Mouse (Mus musculus): Measurements from ENCODE around the gene Rps27a.
"Not testable (repeated sequence)": the region's sequence is repeated elsewhere in the genome, so short reads cannot be mapped to it uniquely, and the experiment has no call there.

Gene Rps27a

GRCm38 (mm10) chr11:29547752-29548503 lies at the start of gene Rps27a, which contains the start of gene Clhc1:
Gene Rps27a (minus strand): TSS chr11:29548109.
Gene Clhc1 (plus strand): TSS chr11:29547950.
- peak; percentile 91 for DNase-seq (ENCODE audit: extremely low spot score)

- DNase-seq (ENCODE audit: extremely low spot score), result no peak
Measured at GRCm38 (mm10) chr11:29597159-29597558, 49.2 kb upstream of the Rps27a start.

DNA sequence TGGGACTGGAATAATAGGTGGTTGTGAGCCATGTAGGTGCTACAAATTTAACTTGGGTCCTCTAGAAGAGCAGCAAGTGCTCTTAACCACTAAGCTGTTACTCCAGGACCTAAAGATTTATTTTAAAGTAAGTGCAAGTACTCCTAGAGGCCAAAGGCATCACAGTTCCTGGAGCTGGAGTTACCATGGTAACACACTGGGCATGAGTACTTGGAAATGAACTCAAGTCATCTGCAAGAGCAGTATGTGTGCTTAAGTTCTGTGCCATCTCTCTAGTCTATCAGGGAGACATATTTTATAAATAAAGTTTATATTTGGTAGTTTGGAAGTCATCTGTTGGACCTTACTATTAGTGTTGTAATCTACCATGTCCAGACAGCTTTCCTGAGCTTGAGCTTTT lies 47.3 kb upstream of the Rps27a start:
- DNase-seq (ENCODE audit: extremely low spot score), result no peak

GRCm38 (mm10) chr11:29579610-29580009 lies 31.7 kb upstream of the Rps27a start:
- DNase-seq (ENCODE audit: extremely low spot score), result no peak

- DNase-seq (ENCODE audit: extremely low spot score), result no peak
Measured at GRCm38 (mm10) chr11:29572656-29573055, 24.7 kb upstream of the Rps27a start.

DNA sequence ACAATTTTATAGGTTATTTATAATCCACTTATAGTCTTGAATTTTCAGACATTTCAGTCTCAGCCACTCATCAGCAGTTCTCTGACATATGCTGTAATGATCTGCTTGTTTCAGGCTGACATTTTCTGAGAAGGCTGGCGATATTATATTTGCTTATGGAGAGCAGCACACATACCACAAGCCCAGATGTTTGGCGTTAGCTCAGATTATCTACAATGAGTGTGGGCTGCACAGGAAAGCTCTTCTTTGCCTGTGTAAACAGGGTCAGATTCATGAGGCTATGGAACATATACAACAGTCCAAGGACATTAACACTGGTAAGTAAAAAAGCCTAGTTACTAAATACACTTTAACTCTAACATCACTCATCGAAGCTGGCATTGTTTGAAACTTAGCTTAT lies 23.6 kb upstream of the Rps27a start:
- DNase-seq (ENCODE audit: extremely low spot score), result no peak

GRCm38 (mm10) chr11:29563406-29563805 lies 15.5 kb upstream of the Rps27a start:
- DNase-seq (ENCODE audit: extremely low spot score), result no peak

- DNase-seq (ENCODE audit: extremely low spot score), result no peak
Measured at GRCm38 (mm10) chr11:29560990-29561389, 13.1 kb upstream of the Rps27a start.

- DNase-seq (ENCODE audit: extremely low spot score), result no peak
Measured at GRCm38 (mm10) chr11:29560452-29560851, 12.5 kb upstream of the Rps27a start.

- DNase-seq (ENCODE audit: extremely low spot score), result no peak
Measured at GRCm38 (mm10) chr11:29549425-29549778, 1.5 kb upstream of the Rps27a start.

DNA sequence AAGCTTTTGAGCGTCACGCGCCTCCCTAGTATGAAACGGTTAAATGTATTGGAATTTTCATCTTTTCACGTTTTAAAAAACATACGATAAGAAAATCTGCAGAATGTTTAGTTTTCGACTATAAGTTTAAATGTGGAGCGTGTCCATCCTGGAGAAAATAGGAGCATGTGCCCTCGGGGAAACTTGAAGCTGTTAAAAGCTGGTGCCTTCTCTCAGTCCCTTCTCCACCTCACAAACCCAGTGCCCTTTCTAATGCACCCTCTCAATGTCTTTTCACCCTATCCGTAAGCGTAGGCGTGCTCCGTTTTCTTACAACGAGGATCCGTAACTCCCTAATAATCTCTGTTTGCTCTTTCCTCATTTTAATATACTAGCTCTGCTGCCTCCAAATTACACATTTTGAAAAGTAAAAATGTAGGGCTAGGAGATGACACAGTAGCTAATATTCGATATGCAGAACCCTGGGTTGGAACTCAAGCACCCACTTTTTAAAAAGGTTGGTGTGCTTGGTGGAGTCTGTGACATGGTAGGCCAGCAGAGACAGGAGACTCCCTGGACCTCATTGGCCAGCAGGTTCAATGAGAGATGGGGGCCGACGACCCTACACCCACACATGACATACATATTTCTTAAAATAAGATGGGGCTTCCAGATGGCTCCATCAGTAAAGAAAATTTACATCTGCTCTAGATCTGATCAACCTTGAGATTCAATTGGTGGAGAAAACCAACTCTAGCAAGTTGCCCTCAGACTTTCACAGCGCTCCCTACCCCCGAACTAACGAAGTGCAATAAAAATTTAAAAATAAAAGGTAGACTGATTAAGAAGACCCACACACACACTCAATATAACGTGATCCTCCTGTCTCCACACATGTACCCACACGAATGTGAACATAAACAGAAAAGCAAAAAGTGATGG lies 855 bp upstream of the Rps27a start:
- DNase-seq (ENCODE audit: extremely low spot score), result no peak

GRCm38 (mm10) chr11:29547249-29547751 lies 609 bp downstream of the Rps27a start:
- DNase-seq (ENCODE audit: extremely low spot score), result no peak

- no peak for DNase-seq (ENCODE audit: extremely low spot score)
Measured at GRCm38 (mm10) chr11:29546762-29547161, 1.1 kb downstream of the Rps27a start.

GRCm38 (mm10) chr11:29546297-29546696 lies 1.6 kb downstream of the Rps27a start:
- DNase-seq (ENCODE audit: extremely low spot score), result not testable (repeated sequence)

DNA sequence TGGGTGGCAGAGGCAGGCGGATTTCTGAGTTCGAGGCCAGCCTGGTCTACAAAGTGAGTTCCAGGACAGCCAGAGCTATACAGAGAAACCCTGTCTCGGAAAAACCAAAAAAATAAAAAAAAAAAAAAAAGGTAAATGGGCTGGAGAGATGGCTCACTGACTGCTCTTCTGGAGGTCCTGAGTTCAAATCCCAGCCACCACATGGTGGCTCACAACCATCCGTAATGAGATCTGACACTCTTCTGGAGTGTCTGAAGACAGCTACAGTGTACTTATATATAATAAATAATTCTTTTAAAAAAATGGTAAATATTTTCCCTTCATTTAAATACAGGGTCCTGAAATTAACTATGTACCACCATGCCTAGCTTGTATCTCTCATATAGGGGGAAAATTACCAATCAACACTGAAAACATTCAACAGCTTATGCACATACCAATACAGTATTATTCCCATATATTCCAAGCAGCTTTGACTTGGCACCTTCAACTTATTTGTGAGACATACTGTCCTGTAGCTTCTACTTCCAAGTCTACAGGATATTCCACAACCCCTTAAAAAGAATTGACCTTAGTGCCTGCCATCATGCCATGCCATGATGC lies 2.7 kb downstream of the Rps27a start:
- DNase-seq (ENCODE audit: extremely low spot score), result not testable (repeated sequence)

DNA sequence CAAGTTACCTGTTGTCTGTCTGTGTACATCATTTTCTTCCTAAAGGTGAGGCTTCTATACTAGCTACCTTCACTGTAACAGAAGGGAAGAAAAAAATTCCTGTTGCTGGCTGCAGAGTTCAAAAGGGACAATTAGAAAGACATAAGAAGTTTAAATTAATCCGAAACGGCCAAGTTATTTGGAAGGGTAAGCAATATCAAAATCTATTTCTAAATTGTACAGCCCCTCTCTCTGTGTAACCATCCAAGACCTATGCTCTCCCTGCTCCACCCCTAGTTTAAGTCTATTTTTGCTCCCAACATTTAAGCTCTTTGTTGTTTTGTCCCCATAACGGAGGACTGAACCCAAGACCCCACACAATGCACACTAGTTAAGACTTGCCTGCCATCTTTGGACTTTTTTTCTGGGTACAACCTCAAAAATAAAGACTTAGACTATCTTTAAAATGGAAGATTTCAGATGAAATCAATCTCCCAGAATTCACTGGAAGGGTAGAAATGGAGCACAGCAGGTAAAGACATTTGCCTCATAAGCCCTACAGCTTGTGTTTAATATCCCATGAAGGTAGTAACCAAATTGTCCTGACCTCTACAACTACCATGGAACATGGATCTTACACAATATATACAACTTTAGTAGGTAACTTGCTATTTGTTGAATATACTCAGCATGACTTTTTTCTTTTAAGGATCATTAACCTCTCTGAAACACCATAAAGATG lies 3.5 kb downstream of the Rps27a start:
- DNase-seq (ENCODE audit: extremely low spot score), result peak; percentile 11

DNA sequence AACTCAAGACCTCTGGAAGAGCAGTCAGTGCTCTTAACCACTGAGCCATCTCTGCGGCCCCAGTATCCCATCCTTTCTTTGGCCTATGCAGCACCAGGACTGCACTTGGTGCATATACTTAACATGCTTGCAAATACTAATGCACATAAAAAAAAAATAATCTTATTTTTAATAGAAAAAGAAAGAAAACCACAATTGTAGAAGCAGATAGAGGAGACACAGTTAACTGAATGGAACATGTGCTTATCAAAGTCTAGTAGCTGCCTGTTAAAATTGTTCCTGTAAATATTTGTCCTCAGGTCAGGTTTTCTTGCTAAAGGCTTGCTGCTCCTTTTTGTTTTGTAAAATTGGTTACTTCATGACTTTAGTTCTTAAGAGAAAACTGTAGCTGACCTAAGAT lies 9.7 kb downstream of the Rps27a start:
- DNase-seq (ENCODE audit: extremely low spot score), result no peak

- DNase-seq (ENCODE audit: extremely low spot score), result peak; percentile 88
Measured at GRCm38 (mm10) chr11:29525988-29526794, 21.7 kb downstream of the Rps27a start, which contains the start of gene Mtif2. Gene Mtif2 (plus strand): TSS chr11:29526408.

GRCm38 (mm10) chr11:29514682-29515412 lies 33.1 kb downstream of the Rps27a start, which contains the start of gene Prorsd1:
Gene Prorsd1 (minus strand): TSS chr11:29515033.
- peak; percentile 92 for DNase-seq (ENCODE audit: extremely low spot score)

- peak; percentile 8 for DNase-seq (ENCODE audit: extremely low spot score)
Measured at GRCm38 (mm10) chr11:29514325-29514681, 33.6 kb downstream of the Rps27a start.
